Mouse (Mus musculus): ENCODE results near the gene Actrt2. TPM values are rescaled to one million over a fixed set of nuclear protein-coding genes. Genes with fewer than 3 reads are reported as not detected.

The Actrt2 gene
- polyA plus RNA-seq, 1 experiment = not detected

DNA sequence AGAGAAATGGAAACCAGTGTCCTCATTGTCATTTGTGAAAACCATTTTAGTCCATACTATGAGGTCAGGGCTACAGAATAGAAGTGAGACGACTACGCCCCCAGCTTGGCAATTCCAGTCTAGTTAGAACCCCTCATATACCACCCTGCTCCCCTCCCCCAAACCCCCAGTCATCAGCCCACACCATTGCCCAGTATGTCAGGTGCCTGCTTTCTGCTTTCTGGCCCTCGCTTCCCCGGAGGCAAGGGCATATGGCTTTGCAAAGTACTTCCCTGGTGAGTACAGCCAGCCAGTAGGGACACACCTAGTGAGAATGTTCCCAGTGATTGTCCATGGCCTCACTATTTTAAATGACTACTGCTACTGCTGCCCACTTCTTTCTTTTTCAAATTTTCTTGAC is 6.3 kb upstream of the Actrt2 start:
- TF ChIP-seq CTCF (IDR thresholded peaks at IDR 0.05; ENCODE audit: insufficient read depth, low read depth, low read length) (no peak), POLR2A (IDR thresholded peaks at IDR 0.05; ENCODE audit: insufficient read depth, low read depth, low read length) (no peak)
- Histone ChIP-seq H3K4me1 (ENCODE audit: control insufficient read depth, insufficient read depth, low read length) (0 out of 2 replicates have a peak, but pooled peaks cover 4% of the 10 kb centered on the region), H3K27ac (ENCODE audit: insufficient read depth, low read depth, low read length) (no peak overlapping the region), H3K4me3 (ENCODE audit: insufficient read depth, low read depth, low read length) (no peak overlapping the region)
- WGBS = 85% methylated on average over 4 of the region's 4 CpGs

DNA sequence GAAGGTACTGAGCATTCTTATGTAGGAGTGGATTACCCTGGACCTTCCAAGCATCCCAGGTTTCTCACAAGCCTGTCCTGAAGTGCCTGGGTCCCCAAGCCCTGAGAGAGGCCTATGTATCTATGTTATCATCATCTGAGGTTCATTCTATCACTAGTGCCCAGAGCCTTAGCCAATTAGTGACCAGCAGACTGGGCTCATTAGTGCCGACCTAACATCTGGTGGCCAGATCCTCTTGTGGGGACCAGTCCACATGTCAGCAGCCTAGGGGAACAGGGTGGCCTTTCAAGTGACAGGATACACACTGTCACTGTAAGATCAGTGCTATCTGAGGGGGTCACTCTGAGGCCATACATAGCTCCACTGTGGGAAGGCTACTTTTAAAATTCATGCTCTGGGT is 4.4 kb upstream of the Actrt2 start:
- 74% methylated on average over 1 of the region's 1 CpGs for WGBS

DNA sequence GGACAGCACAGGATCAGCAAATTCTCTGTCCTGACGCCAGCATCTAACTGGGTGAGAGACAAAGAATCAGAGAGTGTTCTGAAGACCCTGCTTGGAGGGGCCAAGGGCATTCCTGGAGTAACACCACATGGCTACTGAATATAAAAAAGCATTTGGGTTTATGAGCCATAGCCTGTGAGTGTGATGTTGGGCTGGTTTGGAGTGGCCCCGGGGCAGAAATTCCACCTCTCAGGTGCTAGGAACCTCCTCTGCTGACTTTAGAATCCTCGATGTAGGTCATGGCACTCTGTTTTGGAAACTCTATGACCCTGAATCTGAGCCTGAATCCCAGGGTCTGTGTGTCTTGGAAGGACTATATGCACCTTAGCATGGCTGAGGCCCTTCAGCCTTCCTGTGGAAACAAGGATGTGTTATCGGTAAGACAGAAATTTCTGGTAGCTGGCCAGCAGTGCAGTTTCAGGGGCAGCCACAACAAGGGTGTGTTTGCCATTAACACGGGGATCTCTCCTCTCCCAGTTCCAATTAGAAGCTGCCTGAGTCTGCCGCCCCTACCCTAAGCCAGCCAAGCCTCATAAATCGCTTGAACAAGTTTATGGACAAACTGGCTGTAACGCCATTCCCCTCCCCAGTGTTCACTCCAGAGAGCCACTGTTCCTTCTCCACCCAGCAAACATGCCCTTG is 3.7 kb upstream of the Actrt2 start:
- no peak overlapping the region for H3K4me3 ChIP-seq (ENCODE audit: insufficient read depth, low read depth, low read length)
- TF ChIP-seq CTCF (IDR thresholded peaks at IDR 0.05; ENCODE audit: insufficient read depth, low read depth, low read length) = no peak
- no peak for TF ChIP-seq POLR2A (IDR thresholded peaks at IDR 0.05; ENCODE audit: insufficient read depth, low read depth, low read length)
- 80% methylated on average over 8 of the region's 8 CpGs for WGBS
- H3K27ac ChIP-seq (ENCODE audit: insufficient read depth, low read depth, low read length) = no peak overlapping the region
- H3K4me1 ChIP-seq (ENCODE audit: control insufficient read depth, insufficient read depth, low read length) = 0 out of 2 replicates have a peak, but pooled peaks cover 4% of the 10 kb centered on the region

More for the DNA sequence above, 4.4 kb upstream of the Actrt2 start:
- H3K4me1 ChIP-seq (ENCODE audit: control insufficient read depth, insufficient read depth, low read length) = 0 out of 2 replicates have a peak, but pooled peaks cover 4% of the 10 kb centered on the region
- H3K4me3 ChIP-seq (ENCODE audit: insufficient read depth, low read depth, low read length) = no peak overlapping the region
- TF ChIP-seq CTCF (IDR thresholded peaks at IDR 0.05; ENCODE audit: insufficient read depth, low read depth, low read length) (no peak), POLR2A (IDR thresholded peaks at IDR 0.05; ENCODE audit: insufficient read depth, low read depth, low read length) (no peak)
- no peak overlapping the region for H3K27ac ChIP-seq (ENCODE audit: insufficient read depth, low read depth, low read length)

DNA sequence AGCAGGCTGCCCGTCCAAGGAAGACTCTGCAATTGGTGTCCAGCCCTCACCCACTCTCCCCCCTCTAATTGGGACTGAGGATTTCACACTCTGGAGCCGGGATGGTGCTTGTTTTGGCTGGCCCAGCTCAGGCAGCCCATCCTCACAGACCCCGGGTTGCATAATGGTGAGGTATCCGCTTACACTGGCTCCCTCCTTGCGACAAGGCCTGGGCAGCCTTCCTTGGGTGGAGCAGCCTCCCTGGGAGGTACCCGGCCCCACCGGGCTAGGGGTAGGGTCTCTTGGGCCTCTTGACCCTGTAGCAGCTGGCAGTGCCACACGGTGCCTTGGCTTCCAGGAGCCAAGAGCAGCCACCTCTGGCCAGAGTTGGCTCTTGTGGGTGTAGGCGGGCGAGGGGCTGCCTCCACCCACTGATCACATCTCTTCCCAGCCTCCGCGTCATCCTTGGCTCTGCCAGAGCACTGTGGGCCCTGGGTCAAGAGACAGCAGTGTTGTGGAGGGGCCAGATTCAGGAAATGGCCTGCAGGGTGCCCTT is 4.9 kb downstream of the Actrt2 start:
- Histone ChIP-seq H3K27ac (ENCODE audit: insufficient read depth, low read depth, low read length) (no peak overlapping the region), H3K4me1 (ENCODE audit: control insufficient read depth, insufficient read depth, low read length) (no peaks in the 10 kb centered on the region), H3K4me3 (ENCODE audit: insufficient read depth, low read depth, low read length) (no peak overlapping the region)
- TF ChIP-seq POLR2A (IDR thresholded peaks at IDR 0.05; ENCODE audit: insufficient read depth, low read depth, low read length) (no peak), CTCF (IDR thresholded peaks at IDR 0.05; ENCODE audit: insufficient read depth, low read depth, low read length) (no peak)
- WGBS = 79% methylated on average over 12 of the region's 12 CpGs

DNA sequence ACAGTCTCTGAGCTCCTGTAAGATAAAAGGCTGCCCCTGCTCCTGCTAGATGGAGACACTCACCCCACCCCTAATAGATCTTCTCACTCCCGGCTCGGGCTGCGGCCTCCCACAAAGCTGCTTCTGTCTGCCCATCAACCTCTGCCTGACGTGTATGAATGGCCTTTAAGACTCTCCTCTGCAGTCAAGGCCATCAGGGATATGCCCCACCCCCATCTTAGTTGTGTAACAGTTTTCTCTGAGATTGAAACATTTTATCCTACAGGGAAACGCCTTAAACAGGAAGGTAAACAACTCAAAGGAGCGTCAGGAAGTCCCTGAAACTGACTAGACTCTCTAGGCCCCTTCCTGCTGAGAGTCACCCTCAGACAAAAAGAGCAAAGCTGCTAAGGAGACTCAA is 6.4 kb downstream of the Actrt2 start:
- TF ChIP-seq CTCF (IDR thresholded peaks at IDR 0.05; ENCODE audit: insufficient read depth, low read depth, low read length) = no peak
- 83% methylated on average over 6 of the region's 6 CpGs for WGBS
- H3K4me1 ChIP-seq (ENCODE audit: control insufficient read depth, insufficient read depth, low read length) = no peaks in the 10 kb centered on the region

DNA sequence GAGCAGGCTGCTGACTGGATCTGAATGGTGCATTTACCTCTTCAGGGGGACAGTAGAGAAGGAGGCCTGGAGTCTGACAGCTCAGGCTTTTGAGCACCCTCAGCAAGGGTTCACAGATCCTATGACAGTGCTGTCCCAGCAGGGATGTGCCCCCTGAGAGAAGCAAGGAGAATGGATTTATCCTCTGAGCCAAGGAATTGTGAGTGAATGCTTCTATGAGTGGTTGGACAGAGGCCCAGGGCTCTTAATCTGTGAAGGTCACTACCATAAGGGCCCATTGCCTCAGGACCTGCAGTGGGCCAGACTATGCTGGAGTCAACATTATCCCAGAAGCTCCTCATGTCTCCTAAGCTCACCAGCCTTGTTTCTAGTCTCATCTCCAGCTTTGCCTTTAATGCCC is 7.6 kb downstream of the Actrt2 start:
- H3K27ac ChIP-seq (ENCODE audit: insufficient read depth, low read depth, low read length) = no peak overlapping the region
- TF ChIP-seq CTCF (IDR thresholded peaks at IDR 0.05; ENCODE audit: insufficient read depth, low read depth, low read length) (no peak), POLR2A (IDR thresholded peaks at IDR 0.05; ENCODE audit: insufficient read depth, low read depth, low read length) (no peak)
- H3K4me3 ChIP-seq (ENCODE audit: insufficient read depth, low read depth, low read length) = no peak overlapping the region
- no peaks in the 10 kb centered on the region for H3K4me1 ChIP-seq (ENCODE audit: control insufficient read depth, insufficient read depth, low read length)

More for the DNA sequence above, 6.4 kb downstream of the Actrt2 start:
- no peak overlapping the region for H3K4me3 ChIP-seq (ENCODE audit: insufficient read depth, low read depth, low read length)
- H3K27ac ChIP-seq (ENCODE audit: insufficient read depth, low read depth, low read length) = no peak overlapping the region

DNA sequence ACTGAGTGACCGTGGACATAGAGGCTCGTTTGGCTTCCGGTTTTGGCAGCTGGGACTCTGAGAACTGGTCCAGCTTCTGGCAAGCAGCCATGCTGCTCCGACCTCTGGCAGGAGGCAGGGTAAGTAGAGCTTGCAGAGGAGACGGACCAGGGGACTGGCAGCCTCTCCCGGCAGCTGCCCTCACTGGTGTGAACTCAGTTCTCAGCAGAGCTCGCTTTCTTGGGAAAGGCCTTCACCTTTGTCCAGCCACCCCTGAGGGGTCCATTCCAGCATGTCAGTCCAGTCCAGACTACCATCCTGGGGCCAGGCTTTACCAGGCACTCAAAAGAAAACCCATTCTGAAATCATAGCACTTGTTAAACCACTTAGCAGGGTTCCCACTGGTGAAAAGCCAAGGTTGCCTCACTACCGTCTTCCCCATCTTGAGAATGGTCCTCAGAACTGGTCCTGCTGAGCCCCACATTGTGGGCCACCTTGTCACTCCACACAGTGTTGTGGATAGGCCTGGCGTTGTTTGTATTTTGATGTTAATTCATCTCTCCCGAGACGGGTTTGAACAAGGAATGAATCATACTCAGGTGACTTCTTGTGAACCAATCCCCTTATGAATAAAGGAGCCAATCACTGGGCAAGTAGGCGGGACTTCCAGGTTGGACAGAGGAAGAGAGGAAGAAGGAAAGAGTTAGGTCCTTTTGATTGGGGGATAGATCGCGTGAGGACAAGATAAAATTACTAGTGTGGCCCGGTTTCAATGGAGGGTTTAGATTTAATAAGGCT is 12.3 kb downstream of the Actrt2 start:
- H3K27ac ChIP-seq (ENCODE audit: insufficient read depth, low read depth, low read length) = no peak overlapping the region
- no peak for TF ChIP-seq POLR2A (IDR thresholded peaks at IDR 0.05; ENCODE audit: insufficient read depth, low read depth, low read length)
- TF ChIP-seq CTCF (IDR thresholded peaks at IDR 0.05; ENCODE audit: insufficient read depth, low read depth, low read length) = no peak
- no peak overlapping the region for H3K4me3 ChIP-seq (ENCODE audit: insufficient read depth, low read depth, low read length)
- 61% methylated on average over 15 of the region's 15 CpGs for WGBS
- H3K4me1 ChIP-seq (ENCODE audit: control insufficient read depth, insufficient read depth, low read length) = no peaks in the 10 kb centered on the region

DNA sequence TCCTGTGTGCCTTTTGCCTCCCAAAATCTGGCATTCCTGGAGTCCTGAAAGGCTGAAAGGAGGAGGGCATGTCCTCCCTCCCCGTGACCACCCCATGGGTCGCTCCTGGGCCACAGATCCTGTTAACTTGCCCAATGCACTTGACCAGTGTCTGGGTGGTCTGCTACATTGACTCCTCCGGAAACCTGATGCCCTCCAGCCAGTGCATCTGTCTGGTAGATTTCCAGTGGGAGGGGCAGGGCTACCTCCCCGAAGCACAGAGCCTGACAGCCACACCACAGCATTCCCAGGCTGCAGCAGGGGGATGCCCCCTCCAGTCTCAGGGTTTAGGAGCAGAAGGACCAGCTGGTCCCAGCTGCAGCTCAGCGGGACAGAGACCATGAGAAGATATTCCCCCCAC is 15.2 kb downstream of the Actrt2 start:
- WGBS = 35% methylated on average over 5 of the region's 5 CpGs
- TF ChIP-seq POLR2A (IDR thresholded peaks at IDR 0.05; ENCODE audit: insufficient read depth, low read depth, low read length) = no peak
- TF ChIP-seq CTCF (IDR thresholded peaks at IDR 0.05; ENCODE audit: insufficient read depth, low read depth, low read length) = no peak
- H3K27ac ChIP-seq (ENCODE audit: insufficient read depth, low read depth, low read length) = no peak overlapping the region
- H3K4me1 ChIP-seq (ENCODE audit: control insufficient read depth, insufficient read depth, low read length) = no peaks in the 10 kb centered on the region
- no peak overlapping the region for H3K4me3 ChIP-seq (ENCODE audit: insufficient read depth, low read depth, low read length)

DNA sequence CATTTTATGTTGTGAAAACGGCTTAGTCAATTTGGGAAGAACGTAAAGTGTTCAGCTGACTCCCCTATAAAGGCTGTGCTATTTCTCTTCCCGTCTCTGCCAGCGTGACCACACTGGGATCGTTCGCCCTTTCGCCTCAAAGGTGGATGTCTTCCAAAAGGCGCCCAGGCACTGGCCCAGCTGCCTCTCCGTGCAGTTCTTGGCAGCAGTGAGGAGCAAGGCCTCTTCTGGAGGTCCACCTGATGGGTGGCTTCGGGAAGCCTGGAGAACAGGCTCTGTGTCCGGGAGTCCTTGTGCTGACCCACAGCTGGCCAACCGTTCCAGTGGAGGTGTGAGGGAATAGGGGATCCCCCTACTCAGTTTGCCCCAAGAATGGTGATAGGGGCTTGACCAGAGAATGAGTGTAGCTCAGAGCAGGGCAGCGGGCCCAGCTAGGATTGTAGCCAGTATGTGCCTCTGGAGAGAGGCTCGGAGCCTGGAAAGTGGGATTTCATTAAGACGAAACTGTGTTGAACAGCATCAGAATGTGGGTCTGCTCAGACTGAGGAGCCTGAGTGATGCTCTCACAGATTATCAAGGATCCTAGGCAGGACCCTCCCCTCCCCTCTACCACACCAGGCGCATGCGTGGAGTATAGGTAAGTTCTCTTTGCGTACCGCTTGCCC is 18.5 kb downstream of the Actrt2 start:
- Histone ChIP-seq H3K4me1 (ENCODE audit: control insufficient read depth, insufficient read depth, low read length) (no peaks in the 10 kb centered on the region), H3K27ac (ENCODE audit: insufficient read depth, low read depth, low read length) (no peak overlapping the region), H3K4me3 (ENCODE audit: insufficient read depth, low read depth, low read length) (no peak overlapping the region)
- TF ChIP-seq CTCF (IDR thresholded peaks at IDR 0.05; ENCODE audit: insufficient read depth, low read depth, low read length) (no peak), POLR2A (IDR thresholded peaks at IDR 0.05; ENCODE audit: insufficient read depth, low read depth, low read length) (no peak)
- 69% methylated on average over 19 of the region's 19 CpGs for WGBS

Data from olfactory bulb, adult 2 months (tissue).